Mouse (Mus musculus) sigmoid colon, adult 10 weeks (tissue): ENCODE results near the gene Pdha1. TPM values are rescaled to one million over a fixed set of nuclear protein-coding genes. Genes with fewer than 3 reads are reported as not detected.

Experiments used
- polyA plus RNA-seq: library from polyadenylated mRNA; stranded (reverse); fragments of 350-450 nt; fragmentation: Illumina TruSeq; extraction: RNeasy Lipid Tissue Mini Kit (QIAGEN cat#74804); gene quantifications from one replicate; pipeline ENCODE4 v1.2.3, GENCODE M21; 2014; ENCODE audit warnings: low read depth, low replicate concordance

Gene Pdha1
- 493 TPM for polyA plus RNA-seq

DNA sequence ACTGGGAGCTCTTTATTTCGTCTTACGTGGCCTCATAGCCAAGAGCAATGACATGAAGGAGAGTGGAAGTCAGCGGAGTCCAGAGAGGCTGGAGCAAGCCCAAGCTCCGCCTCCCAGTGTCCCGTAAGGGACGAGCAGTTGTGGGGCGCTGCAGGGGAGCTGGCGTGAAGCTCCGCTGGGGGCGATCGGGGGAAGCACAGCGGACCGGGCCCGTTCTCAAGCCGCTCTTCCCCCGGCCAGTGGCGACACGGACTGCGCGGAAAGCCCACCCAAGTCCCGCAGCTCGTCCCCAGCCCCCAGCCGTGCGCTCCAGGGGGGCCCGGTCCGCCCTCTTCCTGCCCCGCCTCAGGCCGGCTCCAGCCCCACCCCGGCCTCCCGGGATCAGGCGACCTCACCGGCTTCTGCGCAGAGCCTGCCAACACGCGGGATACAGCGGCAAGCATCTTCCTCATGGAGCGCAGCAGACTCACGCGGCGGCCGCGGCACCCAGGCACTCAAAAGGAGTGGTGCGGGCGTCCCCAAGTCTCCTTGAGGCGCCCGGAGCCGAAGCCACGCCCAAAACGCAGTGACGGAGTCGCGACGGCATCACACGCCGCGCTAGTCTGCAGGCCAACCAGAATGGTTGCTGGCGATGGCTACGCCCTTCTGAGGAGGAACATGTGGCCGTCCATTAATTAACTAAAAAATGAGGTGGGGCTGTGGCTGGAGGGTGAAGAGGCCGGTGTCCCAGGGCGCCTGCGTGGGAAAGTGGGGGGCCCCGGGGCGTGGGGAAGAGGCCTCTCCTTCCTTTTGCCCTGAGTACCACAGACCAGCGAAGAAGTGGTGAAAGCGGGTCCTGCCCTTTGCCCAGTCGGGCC, at the start of gene Pdha1:
TSS of gene Pdha1 (minus strand) at position 553 of the 857 bp plus-strand sequence.

Other genes starting within 250 kb of the Pdha1 start
- gene Map3k15, start 150.0 kb downstream of the Pdha1 start, polyA plus RNA-seq: 3.5 TPM